Mouse (Mus musculus): ENCODE data around the gene Olfr1431.
"Not testable (repeated sequence)": the region's sequence is repeated elsewhere in the genome, so short reads cannot be mapped to it uniquely, and the experiment has no call there.

Gene Olfr1431

DNA sequence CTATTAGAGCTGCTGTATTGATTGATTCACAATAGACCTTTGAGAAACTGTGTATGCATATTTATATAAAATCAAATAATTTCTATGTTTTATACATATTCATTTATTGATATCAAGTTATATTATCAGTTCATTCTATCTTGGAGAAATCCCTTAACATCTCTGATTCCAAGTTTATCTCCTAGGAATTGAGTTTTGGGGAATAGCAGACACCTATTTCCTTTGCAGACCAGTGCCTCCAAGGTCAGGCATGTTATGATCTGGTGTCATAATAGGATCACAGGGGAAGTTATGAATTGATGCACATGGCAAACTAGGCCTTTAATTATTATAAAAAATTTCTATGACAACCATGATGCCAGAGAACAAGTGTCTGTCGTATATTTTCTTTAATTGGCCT is at the start of gene Olfr1431:
Olfr1431 (plus strand) TSS at position 301 of the 400 bp plus-strand sequence.
- no peak for DNase-seq (ENCODE audit: low read depth)

DNA sequence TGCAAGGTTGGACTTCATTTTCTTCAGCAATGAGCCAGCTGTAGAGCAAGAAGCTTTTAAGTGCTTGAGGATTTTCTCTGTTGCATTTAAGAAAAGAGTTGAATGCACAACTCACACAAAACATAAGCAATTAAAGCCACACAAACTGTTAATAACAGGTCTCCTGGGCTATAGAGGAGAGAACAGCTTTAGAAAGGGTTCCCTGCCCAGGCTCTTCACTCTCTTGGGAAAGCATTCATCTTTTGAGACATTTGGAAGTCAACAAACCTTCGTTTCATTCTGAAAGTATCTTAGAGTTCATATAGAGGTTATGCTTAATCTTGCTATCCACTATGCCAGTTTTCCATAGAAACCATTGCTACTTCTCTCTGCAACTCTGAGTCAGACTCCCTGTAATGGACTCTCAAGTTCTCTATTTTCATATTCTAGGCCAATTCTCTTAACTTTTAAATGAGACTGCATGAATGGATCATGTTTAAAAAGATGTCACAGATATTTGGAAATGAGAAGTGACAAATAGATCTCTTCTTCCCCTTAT is 30.3 kb upstream of the Olfr1431 start, which contains the start of gene Olfr1555-ps1:
Olfr1555-ps1 (minus strand) TSS at position 51 of the 538 bp plus-strand sequence.
- DNase-seq (ENCODE audit: low read depth) = not testable (repeated sequence)

DNA sequence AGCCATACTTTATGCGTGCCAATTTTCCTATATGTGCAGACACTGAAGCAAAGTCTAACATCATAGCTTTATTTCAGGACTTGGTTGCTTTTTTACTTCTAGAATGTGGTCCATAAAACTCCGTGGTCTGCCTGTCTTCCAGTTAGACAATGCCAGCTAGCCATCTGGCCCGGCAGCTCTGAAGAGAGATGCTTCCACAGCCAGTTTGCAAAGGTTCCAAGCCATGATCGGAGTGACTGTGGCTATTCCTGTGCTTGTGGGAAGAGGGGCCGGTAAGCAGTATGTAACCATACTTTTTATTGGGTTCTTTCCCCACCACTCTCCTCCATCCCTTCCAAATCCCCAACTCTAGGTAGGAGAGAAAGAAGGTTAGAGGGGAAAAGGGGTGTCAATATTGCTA is 25.0 kb upstream of the Olfr1431 start:
- DNase-seq (ENCODE audit: low read depth) = not testable (repeated sequence)

DNA sequence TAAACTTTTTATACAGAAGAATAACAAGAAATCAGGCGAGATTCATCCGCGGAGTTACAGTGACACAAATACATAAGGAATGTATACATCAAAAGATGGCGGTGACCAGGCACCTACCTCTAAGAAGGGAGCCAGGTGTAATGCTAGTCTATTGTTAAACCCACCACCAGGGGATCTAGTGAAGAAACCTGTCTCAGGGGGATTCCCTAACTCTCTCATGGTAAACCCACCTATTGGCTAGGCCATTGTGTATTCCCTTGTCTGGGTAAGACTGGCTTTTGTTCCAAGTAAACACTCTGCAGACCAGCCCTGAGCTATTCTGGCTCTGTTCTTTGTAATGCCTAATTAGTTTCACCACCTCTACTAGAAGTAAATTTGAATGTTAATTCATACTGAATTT is 1.4 kb upstream of the Olfr1431 start:
- DNase-seq (ENCODE audit: low read depth) = not testable (repeated sequence)

DNA sequence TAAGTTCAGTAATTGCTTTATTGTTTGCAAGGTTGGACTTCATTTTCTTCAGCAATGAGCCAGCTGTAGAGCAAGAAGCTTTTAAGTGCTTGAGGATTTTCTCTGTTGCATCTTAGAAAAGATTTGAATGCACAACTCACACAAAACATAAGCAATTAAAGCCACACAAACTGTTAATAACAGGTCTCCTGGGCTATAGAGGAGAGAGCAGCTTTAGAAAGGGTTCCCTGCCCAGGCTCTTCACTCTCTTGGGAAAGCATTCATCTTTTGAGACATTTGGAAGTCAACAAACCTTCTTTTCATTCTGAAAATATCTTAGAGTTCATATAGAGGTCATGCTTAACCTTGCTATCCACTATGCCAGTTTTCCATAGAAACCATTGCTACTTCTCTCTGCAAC is 32.1 kb downstream of the Olfr1431 start, which contains the start of gene Olfr1432:
Olfr1432 (minus strand) TSS at position 101 of the 400 bp plus-strand sequence.
- not testable (repeated sequence) for DNase-seq (ENCODE audit: low read depth)

DNA sequence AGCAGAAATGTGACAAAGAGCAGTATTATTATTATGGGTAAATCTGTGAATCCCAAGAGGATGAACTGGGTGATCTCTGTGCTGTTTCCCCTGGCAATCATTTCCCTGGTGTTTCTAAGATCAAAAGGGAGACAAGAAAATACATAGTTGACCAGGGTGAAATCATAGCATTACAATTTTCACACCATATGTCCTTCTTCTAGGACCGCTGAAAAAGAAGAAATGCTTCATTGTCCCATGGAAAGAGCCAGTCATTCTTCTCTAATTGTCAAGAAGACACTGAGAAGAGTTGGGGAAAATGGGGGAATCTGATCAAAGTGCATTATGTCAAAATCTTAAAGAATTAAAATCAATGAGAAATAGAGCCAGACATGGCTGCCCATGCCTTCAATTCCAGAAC is 41.1 kb downstream of the Olfr1431 start, which contains the start of gene Olfr262:
Olfr262 (minus strand) TSS at position 101 of the 400 bp plus-strand sequence.
- DNase-seq (ENCODE audit: low read depth) = no peak

DNA sequence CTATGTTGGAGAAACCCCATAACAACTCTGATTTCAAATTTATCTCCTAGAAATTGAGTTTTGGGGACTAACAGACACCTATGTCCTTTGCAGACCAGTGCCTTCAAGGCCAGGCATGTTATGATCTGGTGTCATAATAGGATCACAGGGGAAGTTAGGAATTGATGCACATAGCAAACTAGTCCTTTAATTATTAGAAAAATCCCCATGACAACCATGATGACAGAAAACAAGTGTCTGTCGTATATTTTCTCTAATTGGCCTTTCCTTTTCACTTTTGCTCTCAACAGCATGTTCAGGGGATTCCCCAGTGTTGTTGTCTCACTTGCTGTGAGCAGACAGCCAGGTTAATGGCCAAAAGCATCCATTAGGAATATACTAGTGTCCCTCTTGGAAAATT is 60.3 kb downstream of the Olfr1431 start, which contains the start of gene Olfr235:
Olfr235 (plus strand) TSS at position 301 of the 400 bp plus-strand sequence.
- no peak for DNase-seq (ENCODE audit: low read depth)

All from 416B (cell line).